Mouse (Mus musculus): ENCODE results near the gene Tgds. TPM values are rescaled to one million over a fixed set of nuclear protein-coding genes. Genes with fewer than 3 reads are reported as not detected.
A peak's percentile ranks its signal among the peaks of the same experiment; 100 is the strongest.

The Tgds gene
- 29.4 and 31.6 TPM in 2 replicates for polyA plus RNA-seq (2015; fragmentation: Nextera tagmentation; extraction: Ambion mirVana)

DNA sequence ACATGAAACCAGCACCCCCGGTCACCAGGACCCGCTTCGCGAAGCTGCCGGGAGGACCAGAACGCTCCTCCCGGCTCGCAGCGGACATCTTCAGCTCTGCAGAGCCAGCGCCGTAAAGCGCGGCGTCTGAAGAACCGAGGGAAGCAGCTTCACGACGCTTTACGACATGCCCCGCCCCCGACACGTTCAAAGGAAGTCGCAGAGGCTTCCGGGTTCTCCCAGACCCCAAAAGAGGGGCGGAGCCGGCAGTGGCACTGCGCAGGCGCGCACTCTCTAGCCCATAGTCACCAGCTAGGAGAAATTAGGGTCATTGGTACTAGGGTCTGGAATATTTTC, at the start of gene Tgds:
Gene Tgds (minus strand): TSS at position 114 of the 336 bp plus-strand sequence.
- Histone ChIP-seq H3K4me1 (replicated peaks; ENCODE audit: control insufficient read depth, insufficient read depth, low read length) (no peaks in the 10 kb centered on the region; the same call in 1 of the 2 replicates), H3K9me3 (ENCODE audit: control insufficient read depth) (no peaks in the 10 kb centered on the region), H3K27ac (ENCODE audit: low read depth, low read length) (no peak within 1 kb of the TSS), H3K9ac (ENCODE audit: low read depth, low read length) (peak within 1 kb of the TSS; percentile 75), H3K36me3 (ENCODE audit: control insufficient read depth, insufficient read depth) (peaks cover 13% of the 10 kb centered on the region; the same call in 1 of the 2 replicates), H3K4me2 (replicated peaks; ENCODE audit: low read depth) (peak within 1 kb of the TSS; percentile 92), H3K27me3 (replicated peaks; ENCODE audit: control insufficient read depth, insufficient read depth, low read length) (no peaks in the 10 kb centered on the region), H3K4me3 (ENCODE audit: low read depth, low read length) (peak within 1 kb of the TSS; percentile 81)
- no peak for TF ChIP-seq CTCF (IDR thresholded peaks at IDR 0.05; ENCODE audit: low read depth)
- peak; percentile 67 for ATAC-seq
- 0% methylated on average over 28 of the region's 28 CpGs for WGBS

DNA sequence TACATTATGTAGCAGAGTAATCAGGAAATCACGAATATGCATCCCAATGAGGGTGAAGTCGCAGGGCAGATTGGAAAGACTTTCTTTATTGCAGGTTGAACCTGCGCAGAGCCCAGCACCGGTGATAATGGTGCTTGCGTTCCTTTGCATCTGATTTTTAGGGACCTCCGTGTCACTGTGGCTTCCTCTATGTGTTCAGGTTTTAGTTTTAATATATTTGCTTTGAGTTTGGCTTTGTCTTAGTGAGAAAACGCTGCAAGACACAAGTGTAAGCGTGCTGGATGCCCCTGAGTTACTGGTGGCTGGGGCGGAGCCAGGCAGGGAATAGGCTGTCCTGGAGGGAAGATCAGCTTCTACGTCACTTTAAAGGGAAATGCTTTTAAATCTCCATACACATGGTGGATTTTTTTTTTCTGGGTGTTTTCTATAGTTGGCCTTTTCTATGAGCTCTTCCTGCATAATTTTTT, 48.2 kb upstream of the Tgds start:
- Histone ChIP-seq H3K4me2 (replicated peaks; ENCODE audit: low read depth) (peak overlapping the region; percentile 81), H3K9ac (ENCODE audit: low read depth, low read length) (no peak overlapping the region; the same call in 1 of the 2 replicates), H3K27ac (ENCODE audit: low read depth, low read length) (peak overlapping the region; percentile 10; the same call in 1 of the 2 replicates), H3K4me3 (ENCODE audit: low read depth, low read length) (peak overlapping the region; percentile 42), H3K36me3 (ENCODE audit: control insufficient read depth, insufficient read depth) (no peaks in the 10 kb centered on the region), H3K27me3 (replicated peaks; ENCODE audit: control insufficient read depth, insufficient read depth, low read length) (no peaks in the 10 kb centered on the region), H3K9me3 (ENCODE audit: control insufficient read depth) (no peaks in the 10 kb centered on the region), H3K4me1 (replicated peaks; ENCODE audit: control insufficient read depth, insufficient read depth, low read length) (0 out of 2 replicates have a peak, but pooled peaks cover 3% of the 10 kb centered on the region)
- TF ChIP-seq CTCF (IDR thresholded peaks at IDR 0.05; ENCODE audit: low read depth), result no peak
- ATAC-seq, result peak; percentile 67
- WGBS, result 6% methylated on average over 10 of the region's 10 CpGs

- H3K27me3 ChIP-seq (replicated peaks; ENCODE audit: control insufficient read depth, insufficient read depth, low read length), result no peaks in the 10 kb centered on the region
- peak overlapping the region; percentile 10 for H3K27ac ChIP-seq (ENCODE audit: low read depth, low read length)
- H3K9me3 ChIP-seq (ENCODE audit: control insufficient read depth), result no peaks in the 10 kb centered on the region
- peak overlapping the region; percentile 18 for H3K9ac ChIP-seq (ENCODE audit: low read depth, low read length)
- H3K36me3 ChIP-seq (ENCODE audit: control insufficient read depth, insufficient read depth), result no peaks in the 10 kb centered on the region
- H3K4me1 ChIP-seq (replicated peaks; ENCODE audit: control insufficient read depth, insufficient read depth, low read length), result 0 out of 2 replicates have a peak, but pooled peaks cover 3% of the 10 kb centered on the region
- ATAC-seq, result peak; percentile 89
- under 1% methylated on average over 20 of the region's 20 CpGs for WGBS
- H3K4me2 ChIP-seq (replicated peaks; ENCODE audit: low read depth), result peak overlapping the region; percentile 81
- no peak for TF ChIP-seq CTCF (IDR thresholded peaks at IDR 0.05; ENCODE audit: low read depth)
- H3K4me3 ChIP-seq (ENCODE audit: low read depth, low read length), result peak overlapping the region; percentile 42
Measured at GRCm38 (mm10) chr14:118180117-118180557, 47.6 kb upstream of the Tgds start.

GRCm38 (mm10) chr14:118179701-118180100, 47.1 kb upstream of the Tgds start:
- Histone ChIP-seq H3K4me1 (replicated peaks; ENCODE audit: control insufficient read depth, insufficient read depth, low read length) (0 out of 2 replicates have a peak, but pooled peaks cover 3% of the 10 kb centered on the region), H3K36me3 (ENCODE audit: control insufficient read depth, insufficient read depth) (no peaks in the 10 kb centered on the region), H3K27ac (ENCODE audit: low read depth, low read length) (0 out of 2 replicates have a peak overlapping the region, but pooled peaks have one; percentile 10), H3K4me2 (replicated peaks; ENCODE audit: low read depth) (peak overlapping the region; percentile 81), H3K9me3 (ENCODE audit: control insufficient read depth) (no peaks in the 10 kb centered on the region), H3K9ac (ENCODE audit: low read depth, low read length) (peak overlapping the region; percentile 18; the same call in 1 of the 2 replicates), H3K27me3 (replicated peaks; ENCODE audit: control insufficient read depth, insufficient read depth, low read length) (no peaks in the 10 kb centered on the region), H3K4me3 (ENCODE audit: low read depth, low read length) (peak overlapping the region; percentile 42)
- WGBS, result 28% methylated on average over 7 of the region's 7 CpGs
- TF ChIP-seq CTCF (IDR thresholded peaks at IDR 0.05; ENCODE audit: low read depth), result no peak
- no peak for ATAC-seq

GRCm38 (mm10) chr14:118179251-118179650, 46.7 kb upstream of the Tgds start:
- Histone ChIP-seq H3K27ac (ENCODE audit: low read depth, low read length) (no peak overlapping the region), H3K9ac (ENCODE audit: low read depth, low read length) (no peak overlapping the region), H3K4me2 (replicated peaks; ENCODE audit: low read depth) (peak overlapping the region; percentile 81; the same call in 1 of the 2 replicates), H3K36me3 (ENCODE audit: control insufficient read depth, insufficient read depth) (no peaks in the 10 kb centered on the region), H3K27me3 (replicated peaks; ENCODE audit: control insufficient read depth, insufficient read depth, low read length) (no peaks in the 10 kb centered on the region), H3K4me1 (replicated peaks; ENCODE audit: control insufficient read depth, insufficient read depth, low read length) (0 out of 2 replicates have a peak, but pooled peaks cover 3% of the 10 kb centered on the region), H3K9me3 (ENCODE audit: control insufficient read depth) (no peaks in the 10 kb centered on the region), H3K4me3 (ENCODE audit: low read depth, low read length) (no peak overlapping the region)
- ATAC-seq, result no peak
- TF ChIP-seq CTCF (IDR thresholded peaks at IDR 0.05; ENCODE audit: low read depth), result no peak
- 38% methylated on average over 1 of the region's 1 CpGs for WGBS

DNA sequence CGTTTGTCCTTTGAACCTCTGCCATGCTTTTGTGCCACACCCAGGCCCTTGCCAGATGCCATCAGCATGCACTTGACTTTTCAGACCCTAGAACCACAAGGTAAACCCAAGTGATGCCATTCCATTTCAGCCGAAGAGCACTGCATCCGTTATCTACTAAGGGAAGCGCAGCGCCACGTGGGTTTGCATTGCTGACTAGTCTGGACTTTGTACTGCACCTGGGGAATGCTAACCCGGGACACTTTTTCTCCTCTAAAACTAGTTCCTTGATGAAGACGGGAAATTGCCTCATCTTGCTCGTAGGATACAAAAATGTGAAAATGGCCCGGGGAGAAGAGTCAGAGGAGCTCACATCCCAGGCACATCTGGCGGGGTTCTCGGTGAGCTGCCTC, 43.1 kb upstream of the Tgds start:
- peak overlapping the region; percentile 27; the same call in 1 of the 2 replicates for H3K4me2 ChIP-seq (replicated peaks; ENCODE audit: low read depth)
- WGBS, result 50% methylated on average over 12 of the region's 12 CpGs
- no peaks in the 10 kb centered on the region for H3K9me3 ChIP-seq (ENCODE audit: control insufficient read depth)
- H3K4me1 ChIP-seq (replicated peaks; ENCODE audit: control insufficient read depth, insufficient read depth, low read length), result 0 out of 2 replicates have a peak, but pooled peaks cover 3% of the 10 kb centered on the region
- H3K4me3 ChIP-seq (ENCODE audit: low read depth, low read length), result no peak overlapping the region
- H3K27me3 ChIP-seq (replicated peaks; ENCODE audit: control insufficient read depth, insufficient read depth, low read length), result 0 out of 2 replicates have a peak, but pooled peaks cover 3% of the 10 kb centered on the region
- no peak overlapping the region for H3K9ac ChIP-seq (ENCODE audit: low read depth, low read length)
- H3K36me3 ChIP-seq (ENCODE audit: control insufficient read depth, insufficient read depth), result no peaks in the 10 kb centered on the region
- no peak for TF ChIP-seq CTCF (IDR thresholded peaks at IDR 0.05; ENCODE audit: low read depth)
- peak; percentile 74 for ATAC-seq
- H3K27ac ChIP-seq (ENCODE audit: low read depth, low read length), result no peak overlapping the region

All from intestine, postnatal 0 days (tissue).